Mouse (Mus musculus) limb, embryonic 12.5 days (tissue): Measurements from ENCODE around the gene Cblb. TPM values are rescaled to one million over a fixed set of nuclear protein-coding genes. Genes with fewer than 3 reads are reported as not detected.

Source experiments
- ATAC-seq: fragments of 200-750 bp; cut with Nextera tagmentation; 2 replicates; pipeline ENCODE4 v1.8.0; 2017; ENCODE audit warnings: low read depth, moderate TSS enrichment; ENCODE audit not compliant: insufficient number of reproducible peaks, insufficient read depth, low FRiP score, low TSS enrichment
- H3K27ac ChIP-seq: fragments of 300-500 bp; sonication (generic); 2 replicates; pipeline ENCODE4 v1.5.1; 2016; ENCODE audit warnings: mild to moderate bottlenecking, moderate library complexity
- H3K27me3 ChIP-seq: fragments of 300-500 bp; sonication (generic); 2 replicates; pipeline ENCODE4 v1.6.1; 2016; ENCODE audit warnings: mild to moderate bottlenecking, moderate library complexity
- H3K36me3 ChIP-seq: fragments of 300-500 bp; sonication (generic); 2 replicates; pipeline ENCODE4 v1.6.1; 2016; ENCODE audit warnings: mild to moderate bottlenecking, moderate library complexity
- H3K4me1 ChIP-seq: fragments of 300-500 bp; sonication (generic); replicated peaks from 2 replicates; pipeline ENCODE4 v1.6.1; 2016
- H3K4me2 ChIP-seq: fragments of 300-500 bp; sonication (generic); 2 replicates; pipeline ENCODE4 v1.6.1; 2016; ENCODE audit warnings: mild to moderate bottlenecking, moderate library complexity
- H3K4me3 ChIP-seq: fragments of 300-500 bp; sonication (generic); replicated peaks from 2 replicates; pipeline ENCODE4 v1.5.1; 2016; ENCODE audit warnings: mild to moderate bottlenecking
- H3K9ac ChIP-seq: fragments of 300-500 bp; sonication (generic); replicated peaks from 2 replicates; pipeline ENCODE4 v1.6.1; 2016; ENCODE audit warnings: mild to moderate bottlenecking, moderate library complexity
- H3K9me3 ChIP-seq: fragments of 300-500 bp; sonication (generic); 2 replicates; pipeline ENCODE4 v1.6.1; 2016; ENCODE audit warnings: mild to moderate bottlenecking, moderate library complexity
- WGBS: fragments of 180-500 bp; shearing (Covaris S2); methylation state at CpG from one replicate; pipeline ENCODE4 v1.1.7; 2016; 5-methylcytosine and 5-hydroxymethylcytosine counted together
- polyA plus RNA-seq: library from polyadenylated mRNA; unstranded; fragments of >200 nt; fragmentation: Nextera tagmentation; extraction: Ambion mirVana; gene quantifications from 2 replicates; pipeline ENCODE4 v1.2.1, GENCODE M21; 2016

The Cblb gene
- polyA plus RNA-seq, 1 experiment from 2014 or later: 21.4 TPM

DNA sequence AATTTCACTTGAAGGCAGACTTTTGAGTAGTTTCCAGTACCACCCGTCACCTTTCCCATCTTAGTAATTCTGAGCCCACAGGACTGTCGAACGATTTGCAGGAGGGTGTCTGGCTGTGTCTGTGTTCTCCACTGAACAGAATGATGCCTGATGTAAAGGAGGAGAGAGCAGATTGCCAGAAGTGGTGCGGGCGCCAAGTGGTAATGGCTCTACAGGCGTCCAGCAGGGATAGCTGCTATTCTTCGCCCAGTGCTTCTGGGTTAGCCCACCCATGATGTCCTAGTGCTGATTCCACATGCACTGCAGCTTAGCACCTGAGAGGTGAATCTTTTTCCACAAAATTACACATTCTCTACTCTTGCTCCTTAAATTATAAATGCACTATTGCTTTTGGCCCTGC lies 45.6 kb downstream of the Cblb start:
- no peak overlapping the region for H3K4me2 ChIP-seq
- H3K27me3 ChIP-seq: no peaks in the 10 kb centered on the region
- H3K36me3 ChIP-seq: 0 out of 2 replicates have a peak, but pooled peaks cover 4% of the 10 kb centered on the region
- no peak for ATAC-seq
- peaks cover 14% of the 10 kb centered on the region for H3K4me1 ChIP-seq
- H3K9me3 ChIP-seq: no peaks in the 10 kb centered on the region
- WGBS: 50% methylated on average over 7 of the region's 7 CpGs
- no peak overlapping the region for H3K27ac ChIP-seq
- no peak overlapping the region for H3K9ac ChIP-seq
- no peak overlapping the region for H3K4me3 ChIP-seq

DNA sequence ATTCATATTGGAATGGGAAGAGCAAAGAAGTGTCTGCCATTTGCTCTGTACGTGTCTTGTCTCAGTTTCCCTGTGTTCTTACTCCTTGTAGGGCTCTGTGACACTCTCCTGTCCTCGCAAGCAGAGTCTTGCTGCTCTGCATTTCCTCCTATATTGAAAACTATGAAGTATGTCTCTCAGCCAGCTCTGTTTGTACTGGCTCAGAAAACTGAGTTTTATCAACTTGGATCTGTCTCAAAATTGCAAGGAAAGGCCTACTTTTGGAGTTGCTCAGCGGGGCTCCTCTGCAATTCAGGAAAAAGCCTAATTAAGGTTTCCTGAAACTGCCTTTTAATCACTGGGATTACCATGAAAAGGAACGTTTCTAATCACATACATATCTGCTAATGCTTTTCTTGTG lies 46.9 kb downstream of the Cblb start:
- Histone ChIP-seq H3K27ac (no peak overlapping the region), H3K9ac (no peak overlapping the region), H3K4me2 (no peak overlapping the region), H3K36me3 (0 out of 2 replicates have a peak, but pooled peaks cover 4% of the 10 kb centered on the region), H3K4me3 (no peak overlapping the region), H3K27me3 (no peaks in the 10 kb centered on the region), H3K9me3 (no peaks in the 10 kb centered on the region), H3K4me1 (peaks cover 14% of the 10 kb centered on the region)
- ATAC-seq: no peak
- WGBS: 44% methylated on average over 4 of the region's 4 CpGs

DNA sequence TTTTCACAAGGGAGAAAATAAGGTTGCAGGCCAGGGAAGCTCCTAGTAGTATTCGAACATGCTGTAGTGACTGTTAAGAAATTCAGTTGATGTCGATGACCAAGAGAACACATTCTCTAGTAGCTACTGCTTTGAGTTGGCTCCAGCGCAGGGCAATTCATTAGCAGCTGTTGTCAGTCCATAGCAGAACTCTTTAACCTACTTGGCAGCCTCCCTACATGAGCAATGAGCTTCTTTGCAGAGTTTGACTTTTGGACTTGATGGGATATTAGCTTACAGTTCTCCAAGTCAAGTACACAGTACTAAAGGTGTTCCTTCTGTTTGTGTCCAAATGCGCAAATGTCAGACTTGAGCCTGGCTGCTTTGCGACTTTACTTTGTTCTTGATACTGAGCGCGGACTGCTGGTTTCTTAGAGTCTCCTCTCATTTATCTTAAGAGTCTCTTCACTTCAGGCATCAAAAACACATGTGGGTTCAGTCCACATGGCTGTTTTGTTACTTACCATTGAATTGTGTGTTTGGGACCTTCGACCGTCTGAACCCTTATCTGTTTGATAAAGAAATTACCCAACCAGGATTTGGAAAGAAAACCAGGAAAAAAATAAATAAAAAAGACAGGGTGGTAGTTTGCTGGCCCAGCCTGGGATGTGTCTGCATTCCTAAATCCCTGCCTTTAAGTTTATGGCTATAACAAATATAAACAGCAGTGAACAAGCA lies 47.9 kb downstream of the Cblb start:
- ATAC-seq: no peak

DNA sequence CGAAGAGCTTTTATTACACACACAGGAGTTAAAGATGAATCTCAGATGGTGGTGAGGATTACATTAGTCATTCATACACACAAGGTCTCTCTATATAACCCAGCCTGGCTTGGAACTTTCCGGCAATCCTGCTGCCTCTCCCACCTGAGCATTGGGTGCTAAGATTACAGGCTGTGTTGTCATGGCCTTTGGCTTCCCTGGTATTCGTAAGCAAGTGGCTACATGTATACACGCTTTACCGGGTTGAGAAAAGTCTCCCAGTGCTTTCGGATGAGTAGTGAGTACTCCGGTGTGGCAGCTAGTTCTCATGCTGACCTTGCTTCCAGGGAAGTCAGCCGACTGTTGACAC lies 48.4 kb downstream of the Cblb start:
- ATAC-seq: no peak
- Histone ChIP-seq H3K4me3 (no peak overlapping the region), H3K27me3 (no peaks in the 10 kb centered on the region), H3K36me3 (0 out of 2 replicates have a peak, but pooled peaks cover under 1% of the 10 kb centered on the region), H3K27ac (no peak overlapping the region), H3K4me1 (peaks cover 14% of the 10 kb centered on the region), H3K9ac (no peak overlapping the region), H3K9me3 (no peaks in the 10 kb centered on the region), H3K4me2 (no peak overlapping the region)
- WGBS: 75% methylated on average over 8 of the region's 8 CpGs

More for the DNA sequence above, 47.9 kb downstream of the Cblb start:
- Histone ChIP-seq H3K4me3 (no peak overlapping the region), H3K36me3 (0 out of 2 replicates have a peak, but pooled peaks cover 4% of the 10 kb centered on the region), H3K4me2 (no peak overlapping the region), H3K27ac (no peak overlapping the region), H3K9ac (no peak overlapping the region), H3K9me3 (no peaks in the 10 kb centered on the region), H3K27me3 (no peaks in the 10 kb centered on the region), H3K4me1 (peaks cover 14% of the 10 kb centered on the region)
- WGBS: 73% methylated on average over 9 of the region's 9 CpGs

DNA sequence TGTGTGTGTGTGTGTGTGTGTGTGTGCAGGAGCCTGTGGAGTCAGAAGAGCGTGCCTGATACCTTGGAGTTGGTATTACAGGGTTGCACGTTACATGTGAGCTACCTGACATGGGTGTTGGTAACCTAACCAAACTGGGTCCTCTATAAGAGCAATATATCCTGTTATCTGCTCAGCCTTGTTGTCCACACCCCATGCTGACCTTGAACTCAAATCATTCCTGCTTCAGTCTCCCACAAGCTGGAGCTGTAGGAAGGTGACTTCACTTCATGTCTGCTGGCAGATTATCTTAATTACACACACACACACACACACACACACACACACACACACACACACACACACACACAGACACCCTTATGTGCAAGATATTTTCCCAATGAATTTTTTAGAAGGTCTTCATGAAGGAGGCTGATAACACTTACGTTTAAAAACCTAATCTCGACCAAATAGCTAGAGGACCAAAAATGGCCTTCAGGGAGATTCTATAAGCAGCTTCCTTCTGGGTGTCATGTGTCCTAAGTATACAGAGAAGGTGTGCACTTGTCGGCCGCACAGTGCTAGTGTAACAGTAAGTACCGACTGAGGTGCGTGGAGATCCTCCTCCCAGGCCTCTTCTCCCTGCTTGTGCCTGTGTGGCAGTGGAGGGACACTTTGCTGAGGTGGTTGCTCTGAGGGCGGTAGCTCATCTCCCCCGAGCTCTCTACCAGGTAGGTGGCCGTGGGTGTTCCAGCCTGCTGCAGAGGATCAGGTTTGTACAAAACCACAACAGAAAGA lies 49.8 kb downstream of the Cblb start:
- 89% methylated on average over 11 of the region's 11 CpGs for WGBS
- no peak for ATAC-seq

DNA sequence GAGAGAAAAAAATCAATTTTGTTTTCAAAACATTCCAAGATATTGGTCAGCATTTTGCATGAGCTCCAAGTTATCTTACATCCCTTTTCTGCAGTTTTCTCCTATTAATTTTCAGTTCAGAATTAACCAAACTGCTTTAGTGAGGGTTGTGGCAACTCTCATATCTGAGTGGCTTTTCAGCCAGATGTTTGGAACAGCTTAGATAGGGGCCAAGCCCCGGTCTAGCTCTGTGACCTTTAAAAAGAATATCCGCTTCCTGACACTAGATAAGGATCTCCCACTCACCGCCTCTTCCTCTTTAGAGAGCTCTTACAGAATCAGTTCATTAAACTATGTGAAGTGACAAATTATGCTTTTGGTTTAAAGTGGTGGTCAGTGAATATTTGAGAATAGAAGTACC lies 50.7 kb downstream of the Cblb start:
- Histone ChIP-seq H3K27ac (no peak overlapping the region), H3K9me3 (no peaks in the 10 kb centered on the region), H3K4me3 (no peak overlapping the region), H3K4me2 (no peak overlapping the region), H3K4me1 (peaks cover 14% of the 10 kb centered on the region), H3K27me3 (no peaks in the 10 kb centered on the region), H3K9ac (no peak overlapping the region), H3K36me3 (no peaks in the 10 kb centered on the region)
- no peak for ATAC-seq
- 73% methylated on average over 3 of the region's 3 CpGs for WGBS

More for the DNA sequence above, 49.8 kb downstream of the Cblb start:
- peaks cover 14% of the 10 kb centered on the region for H3K4me1 ChIP-seq
- no peaks in the 10 kb centered on the region for H3K36me3 ChIP-seq
- H3K4me2 ChIP-seq: no peak overlapping the region
- no peak overlapping the region for H3K9ac ChIP-seq
- no peaks in the 10 kb centered on the region for H3K9me3 ChIP-seq
- H3K27me3 ChIP-seq: no peaks in the 10 kb centered on the region
- H3K27ac ChIP-seq: no peak overlapping the region
- H3K4me3 ChIP-seq: no peak overlapping the region

DNA sequence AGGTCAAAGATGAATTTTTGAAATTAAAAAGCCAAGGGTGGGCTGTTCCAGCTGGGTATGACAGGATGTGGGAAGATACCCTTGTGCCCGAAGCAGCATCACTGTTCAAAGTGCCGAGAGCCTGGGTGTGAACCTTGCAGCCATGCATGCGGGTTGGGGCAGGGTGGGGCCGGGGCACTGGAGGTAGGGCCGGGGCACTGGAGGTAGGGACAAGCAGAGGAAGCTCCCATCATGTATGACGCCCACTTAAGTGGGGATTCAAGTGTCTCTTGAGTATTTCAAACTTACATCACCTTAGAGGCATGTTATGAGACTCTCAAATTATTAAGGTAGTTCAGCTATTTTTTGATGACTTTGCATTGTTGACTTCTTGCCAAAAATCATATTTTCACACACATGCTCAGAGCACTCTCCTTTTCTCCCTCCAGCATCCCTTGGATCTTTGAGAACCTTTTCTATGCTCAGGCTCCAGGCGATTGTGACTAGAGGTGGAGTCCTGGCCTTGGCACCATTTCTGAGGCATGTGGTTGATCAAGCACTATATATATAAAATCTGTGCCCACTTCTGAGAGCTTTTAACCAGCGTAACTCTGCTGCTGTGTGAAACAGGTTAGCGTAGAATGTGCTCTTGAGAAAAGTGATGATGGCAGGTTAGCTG lies 55.9 kb downstream of the Cblb start:
- Histone ChIP-seq H3K27ac (0 out of 2 replicates have a peak overlapping the region, but pooled peaks have one; percentile 35), H3K27me3 (no peaks in the 10 kb centered on the region), H3K9me3 (no peaks in the 10 kb centered on the region), H3K9ac (no peak overlapping the region), H3K4me3 (no peak overlapping the region), H3K36me3 (peaks cover 9% of the 10 kb centered on the region; the same call in 1 of the 2 replicates), H3K4me1 (peaks cover 18% of the 10 kb centered on the region), H3K4me2 (no peak overlapping the region)
- 86% methylated on average over 9 of the region's 9 CpGs for WGBS
- no peak for ATAC-seq

DNA sequence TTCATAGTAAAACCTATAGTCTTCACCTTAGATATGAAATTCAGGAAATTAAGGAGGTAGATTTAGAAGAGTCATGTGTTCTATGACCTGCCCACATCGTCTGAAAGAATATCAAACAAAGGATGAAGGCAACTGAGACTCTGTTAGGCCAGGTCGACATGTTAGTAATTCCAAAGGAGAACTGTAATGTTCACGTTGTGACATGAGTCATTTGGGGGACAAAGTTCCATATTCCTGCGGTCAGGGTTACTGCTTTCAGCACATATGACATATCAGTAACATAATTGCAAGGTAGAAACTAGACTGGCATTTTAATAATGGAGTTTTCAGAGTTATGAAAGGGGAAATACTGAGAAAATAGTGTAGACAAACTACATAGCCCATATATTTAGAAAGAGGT lies 58.3 kb downstream of the Cblb start:
- ATAC-seq: no peak
- Histone ChIP-seq H3K27ac (no peak overlapping the region), H3K4me3 (no peak overlapping the region), H3K27me3 (no peaks in the 10 kb centered on the region), H3K4me2 (no peak overlapping the region), H3K36me3 (peaks cover 9% of the 10 kb centered on the region), H3K9me3 (no peaks in the 10 kb centered on the region), H3K4me1 (peaks cover 32% of the 10 kb centered on the region), H3K9ac (no peak overlapping the region)
- WGBS: 83% methylated on average over 4 of the region's 4 CpGs

DNA sequence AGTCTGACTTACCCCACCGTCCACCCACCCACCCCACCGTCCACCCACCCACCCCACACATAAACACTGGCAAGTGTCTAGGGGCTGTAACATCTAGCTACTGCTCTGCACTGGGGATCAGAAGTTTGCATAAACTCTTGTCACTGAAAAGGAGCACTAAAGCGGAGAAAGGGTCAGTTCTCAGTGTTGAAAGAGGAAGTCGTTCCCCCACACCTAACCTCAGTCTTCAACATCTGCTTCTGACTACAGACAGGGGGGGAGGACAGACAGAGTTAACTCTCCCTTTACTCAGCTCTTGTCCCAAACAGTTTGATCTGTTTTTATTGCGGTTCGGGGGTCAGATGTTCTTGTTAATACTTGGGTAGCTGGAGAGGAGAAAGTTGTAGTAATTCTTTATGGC lies 59.9 kb downstream of the Cblb start:
- H3K9me3 ChIP-seq: no peaks in the 10 kb centered on the region
- WGBS: 11% methylated on average over 6 of the region's 6 CpGs
- 0 out of 2 replicates have a peak overlapping the region, but pooled peaks have one; percentile 35 for H3K27ac ChIP-seq
- no peak overlapping the region for H3K4me3 ChIP-seq
- peaks cover 9% of the 10 kb centered on the region for H3K36me3 ChIP-seq
- no peak overlapping the region for H3K4me2 ChIP-seq
- ATAC-seq: no peak
- H3K27me3 ChIP-seq: no peaks in the 10 kb centered on the region
- peaks cover 33% of the 10 kb centered on the region for H3K4me1 ChIP-seq
- no peak overlapping the region for H3K9ac ChIP-seq

DNA sequence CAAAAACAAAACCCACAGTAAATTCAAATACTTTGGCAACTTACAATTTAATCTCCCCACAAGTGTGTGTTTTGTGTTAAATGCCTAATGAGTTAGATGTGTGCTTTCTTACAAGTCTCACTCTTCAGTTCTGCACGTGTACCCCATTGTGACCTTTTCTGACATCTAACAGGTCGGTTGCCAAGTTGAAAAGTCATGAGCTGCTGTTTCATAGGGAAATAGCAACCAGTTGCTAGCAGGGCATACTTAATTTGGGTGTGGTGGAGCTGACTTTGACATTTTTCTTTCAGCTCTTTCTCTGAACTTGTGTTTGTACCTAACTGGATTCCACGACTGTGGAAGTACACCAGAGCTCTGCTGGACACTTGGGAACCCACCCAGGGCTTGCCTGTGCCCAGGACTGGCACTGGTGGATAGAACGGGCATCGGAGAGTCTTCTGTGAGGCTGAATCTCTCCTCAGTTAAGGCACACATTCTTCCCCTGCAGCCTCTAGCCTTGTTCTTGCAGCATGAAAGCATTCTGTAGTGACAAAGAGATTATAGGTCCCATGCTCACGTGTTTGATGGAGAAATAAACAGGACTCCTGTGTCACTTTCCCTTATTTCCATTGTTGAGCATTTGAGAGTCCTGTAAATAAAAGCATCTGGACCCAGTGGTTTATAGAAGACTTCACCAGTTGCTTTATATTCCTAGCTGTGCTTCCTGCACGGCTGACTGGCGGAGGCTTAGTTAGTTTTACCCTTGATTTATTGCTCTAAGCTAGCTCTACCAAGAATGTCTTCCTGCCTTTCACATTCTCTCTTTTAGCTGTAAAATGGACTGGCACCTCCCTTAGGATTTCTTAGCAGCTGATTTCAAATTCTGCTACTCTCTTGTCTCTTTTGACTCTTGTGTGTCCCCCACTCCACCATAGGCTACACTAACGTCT lies 62.6 kb downstream of the Cblb start:
- H3K27me3 ChIP-seq: no peaks in the 10 kb centered on the region
- peaks cover 15% of the 10 kb centered on the region for H3K36me3 ChIP-seq
- no peak overlapping the region for H3K9ac ChIP-seq
- peak overlapping the region; percentile 4; the same call in 1 of the 2 replicates for H3K27ac ChIP-seq
- no peak overlapping the region for H3K4me3 ChIP-seq
- 34% methylated on average over 9 of the region's 9 CpGs for WGBS
- peaks cover 29% of the 10 kb centered on the region for H3K4me1 ChIP-seq
- ATAC-seq: no peak
- no peaks in the 10 kb centered on the region for H3K9me3 ChIP-seq
- no peak overlapping the region for H3K4me2 ChIP-seq
